11 mouse cellular contexts compared by ENCODE assay signal in genomic region chr6:51710926-51711615, GRCm38 (mm10).
DNase-seq lines count a peak whose midpoint lies in the region; ATAC-seq lines count a peak whose summit lies in the region.
"Had no signal": no experiment of that assay in that cellular context is flagged by ENCODE, and none has a peak within 500 bp of the region (broad histone marks: within the 10 kb centered on the region; RNA-seq: fewer than 3 reads in every experiment).

No protein-coding gene starts in this region.

- no peak overlapping the region for H3K9ac ChIP-seq in hindbrain, embryonic 16.5 days (ENCODE audit: low read depth, low read length)
- H3K9ac ChIP-seq: liver, embryonic 13.5 days had no signal

- H3K4me2 ChIP-seq in hindbrain, embryonic 16.5 days (ENCODE audit: low read length): no peak overlapping the region
- H3K4me2 ChIP-seq: liver, embryonic 13.5 days had no signal

- no peaks in the 10 kb centered on the region for H3K27me3 ChIP-seq in hindbrain, embryonic 10.5 days (ENCODE audit: insufficient read depth, poor library complexity, severe bottlenecking)
- no peaks in the 10 kb centered on the region for H3K27me3 ChIP-seq in hindbrain, embryonic 16.5 days (replicated peaks; ENCODE audit: control insufficient read depth, insufficient read depth, low read length)
- H3K27me3 ChIP-seq: liver, embryonic 13.5 days had no signal

- no peak overlapping the region for H3K4me3 ChIP-seq in hindbrain, embryonic 10.5 days
- H3K4me3 ChIP-seq in hindbrain, embryonic 16.5 days (ENCODE audit: low read length): no peak overlapping the region
- H3K4me3 ChIP-seq: liver, embryonic 13.5 days had no signal

- no peaks in the 10 kb centered on the region for H3K9me3 ChIP-seq in hindbrain, embryonic 10.5 days
- H3K9me3 ChIP-seq in hindbrain, embryonic 16.5 days (ENCODE audit: control insufficient read depth, low read length): no peaks in the 10 kb centered on the region
- H3K9me3 ChIP-seq: liver, embryonic 13.5 days had no signal

- no peaks in the 10 kb centered on the region for H3K36me3 ChIP-seq in hindbrain, embryonic 10.5 days
- no peaks in the 10 kb centered on the region for H3K36me3 ChIP-seq in hindbrain, embryonic 16.5 days (ENCODE audit: control insufficient read depth, insufficient read depth, low read length)
- H3K36me3 ChIP-seq: liver, embryonic 13.5 days had no signal

- ATAC-seq in hindbrain, embryonic 16.5 days: no peak
- ATAC-seq in CD4-positive, CD25-positive, alpha-beta regulatory T cell, adult 4 months: no peak
- ATAC-seq: intestine, embryonic 16.5 days had no signal

- peaks cover 46% of the 10 kb centered on the region for H3K4me1 ChIP-seq in hindbrain, embryonic 10.5 days (replicated peaks)
- H3K4me1 ChIP-seq in hindbrain, embryonic 16.5 days (ENCODE audit: control insufficient read depth, insufficient read depth, low read depth, low read length): peaks cover 10% of the 10 kb centered on the region
- H3K4me1 ChIP-seq: liver, embryonic 13.5 days had no signal

- no peak for DNase-seq in hindbrain, embryonic 10.5 days (ENCODE audit: low spot score)
- DNase-seq in adrenal gland, adult (ENCODE audit: inconsistent age in 2 of 2, low spot score in 1 of 2): peak; percentile 80 to 89
- peak; percentile 45 to 64 for DNase-seq in cerebellum, postnatal 10 days
- DNase-seq in lung, postnatal 25 days (ENCODE audit: low spot score): peak; percentile 73
- no peak for DNase-seq in spleen, adult 18-20 months
- DNase-seq: liver, embryonic 13.5 days; midbrain, embryonic 14.5 days; retina, postnatal 1 day had no signal

- peak overlapping the region; percentile 2; the same call in 1 of the 2 replicates for H3K27ac ChIP-seq in hindbrain, embryonic 10.5 days
- H3K27ac ChIP-seq in hindbrain, embryonic 16.5 days (ENCODE audit: low read depth, low read length): no peak overlapping the region
- H3K27ac ChIP-seq: liver, embryonic 13.5 days had no signal

- WGBS in hindbrain, embryonic 10.5 days: 91% methylated on average over 15 of the region's 15 CpGs
- 79% methylated on average over 15 of the region's 15 CpGs for WGBS in hindbrain, embryonic 16.5 days

Comparison
In these comparisons a context has a peak if more than half of its experiments do, and no peak if none do; other contexts are left out.
1. DNase-seq: peak in adrenal gland, adult (2 of 2), cerebellum, postnatal 10 days (2 of 2) and lung, postnatal 25 days (single experiment); none in hindbrain, embryonic 10.5 days (single experiment) and spleen, adult 18-20 months (0 of 2).